Mouse (Mus musculus) frontal cortex, postnatal 10 days (tissue): Measurements from ENCODE around the gene Ube2ql1.

Experiments
- DNase-seq, 2 experiments: peaks; one replicate each; pipeline ENCODE4 v3.0.0; 2022; ENCODE audit warnings: low spot score in 2 of 2, mixed read lengths in 1 of 2

The Ube2ql1 gene

DNA sequence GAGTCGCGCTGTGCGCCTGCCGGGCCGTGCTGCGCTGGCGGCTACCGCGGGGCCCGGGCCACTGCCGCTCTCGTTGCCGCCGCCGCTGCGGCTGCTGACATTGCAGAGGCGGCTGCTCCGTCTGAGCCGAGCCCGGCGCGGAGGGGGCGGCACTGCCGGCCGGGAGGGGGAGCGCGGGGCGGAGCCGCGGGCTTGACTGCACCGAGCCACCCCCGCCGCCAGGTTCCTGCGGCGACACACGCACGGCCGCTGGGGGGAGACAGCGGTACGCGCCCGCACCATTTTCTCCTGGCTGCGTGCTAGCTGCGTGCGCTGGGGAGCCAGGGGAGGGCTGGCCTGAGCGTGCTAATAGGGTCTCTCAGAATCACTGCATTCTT is at the start of gene Ube2ql1:
TSS of gene Ube2ql1 (minus strand) at position 131 of the 377 bp plus-strand sequence.
- DNase-seq = peak; percentile 87 to 94

DNA sequence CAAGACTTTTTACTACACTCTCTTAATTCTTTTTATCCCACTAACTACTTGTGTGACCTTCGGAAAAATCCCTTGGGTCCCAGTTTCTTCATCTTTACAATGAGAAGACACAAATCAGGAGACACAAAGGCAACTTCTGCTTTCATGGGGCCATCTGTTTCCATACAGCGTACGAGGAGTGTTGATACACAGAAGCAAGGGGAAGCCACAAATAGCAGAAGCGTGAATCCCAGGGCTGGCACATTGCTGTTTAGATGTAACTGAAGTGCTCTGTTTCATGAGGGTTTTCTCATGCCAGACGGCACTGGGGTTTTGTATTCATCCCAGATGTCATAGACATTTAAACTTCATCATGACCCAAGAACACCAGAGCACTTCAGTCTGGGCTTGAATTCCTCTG is 49.0 kb upstream of the Ube2ql1 start:
- DNase-seq = no peak

DNA sequence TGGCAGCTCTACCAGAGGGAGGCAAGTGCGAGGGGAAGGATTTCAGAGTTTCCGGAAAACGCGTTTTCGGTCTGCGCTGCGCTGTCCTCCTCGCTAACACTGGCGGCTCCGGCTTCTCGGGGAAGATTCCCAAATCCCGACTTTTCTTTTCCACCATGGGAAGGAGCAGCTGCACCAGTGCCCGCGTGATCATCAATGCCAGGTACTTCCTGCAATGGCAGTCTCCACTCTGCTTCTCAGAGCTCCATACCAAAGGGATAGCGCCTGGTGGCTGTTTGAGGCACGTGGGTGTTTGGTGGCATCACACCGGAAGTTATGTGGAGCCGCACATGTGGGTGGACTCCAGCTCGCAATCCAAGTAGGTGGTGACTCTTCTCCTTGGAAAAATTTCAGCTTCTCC is 38.5 kb upstream of the Ube2ql1 start:
- peak; percentile 39 to 67 for DNase-seq

DNA sequence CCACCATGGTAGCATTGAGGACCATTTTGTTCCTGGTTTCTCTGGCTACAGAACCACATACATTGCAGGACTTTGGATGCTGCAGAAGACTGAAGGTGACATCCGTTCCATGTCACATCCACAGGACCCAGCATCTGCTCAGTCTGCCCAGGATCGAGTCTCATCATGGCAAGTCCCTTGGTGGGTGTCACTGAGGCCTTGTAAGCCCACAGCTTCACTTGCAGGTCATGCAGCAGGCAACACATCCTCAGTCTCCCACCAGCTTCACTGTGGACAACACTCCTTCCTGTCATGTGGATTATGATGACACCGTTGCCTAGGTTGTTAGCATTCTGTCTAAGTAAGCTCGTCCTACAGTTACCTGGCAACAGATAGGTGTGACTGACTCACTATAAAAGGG is 32.7 kb upstream of the Ube2ql1 start:
- no peak for DNase-seq

DNA sequence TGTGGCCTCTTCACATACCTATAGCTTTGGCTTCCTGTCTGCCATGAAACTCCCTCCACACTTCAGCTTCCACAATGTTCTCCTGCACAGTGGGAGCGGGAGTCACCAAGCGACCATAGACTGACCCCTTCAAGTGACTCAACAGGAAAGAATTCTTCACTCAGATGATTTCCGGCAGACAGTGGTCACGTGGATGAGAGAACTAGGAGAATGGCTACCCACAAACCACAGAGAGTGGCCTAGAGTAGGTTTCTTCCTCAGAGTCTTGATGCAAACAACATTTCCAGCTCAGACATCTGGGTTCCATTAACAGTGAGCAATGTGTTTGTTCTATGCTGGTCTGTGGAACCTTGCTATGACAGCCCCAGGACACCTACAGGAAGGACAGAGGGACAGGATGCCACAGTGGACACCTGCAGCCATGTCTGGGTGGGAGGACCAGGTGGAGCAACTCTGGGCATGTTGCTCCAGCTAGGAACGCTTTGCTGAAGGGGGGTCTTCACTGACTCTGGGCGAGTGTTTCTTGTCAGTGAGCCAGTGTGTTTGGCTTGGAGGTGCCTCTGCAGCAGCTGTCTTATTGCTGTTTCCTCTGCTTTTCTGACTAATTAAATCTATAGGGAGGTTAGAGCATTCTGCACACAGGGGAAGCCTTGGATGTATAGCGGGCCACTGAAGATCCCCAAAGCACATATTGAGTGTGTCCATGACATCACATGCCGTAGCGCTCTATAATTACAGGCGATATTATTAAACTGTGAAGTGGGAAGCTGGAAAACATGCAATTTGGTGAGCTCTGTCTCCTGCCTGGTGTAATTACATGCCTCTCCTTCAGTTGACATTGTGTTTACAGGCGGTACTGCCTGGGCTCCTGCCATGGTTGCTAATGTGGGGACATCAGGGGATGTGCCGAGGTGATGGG is 31.1 kb upstream of the Ube2ql1 start:
- no peak for DNase-seq

DNA sequence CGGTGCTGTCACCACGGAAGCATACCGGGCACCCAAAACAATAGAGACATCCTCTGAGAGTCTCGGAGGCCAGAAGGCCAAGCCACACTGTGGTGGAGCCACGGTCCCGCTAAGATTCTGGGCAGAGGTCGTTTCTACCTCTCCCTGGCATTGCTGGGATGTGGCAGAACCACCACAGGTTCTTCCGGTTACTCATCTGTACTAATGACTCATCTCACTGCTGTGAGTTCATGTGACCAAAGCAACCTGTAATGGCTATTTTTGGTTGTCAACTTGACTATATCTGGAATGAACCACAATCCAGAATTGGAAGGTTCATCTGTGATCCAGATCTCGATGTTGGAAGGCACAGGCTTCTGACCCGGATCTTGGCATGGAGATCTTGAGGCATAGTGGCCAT is 28.5 kb upstream of the Ube2ql1 start:
- no peak for DNase-seq

DNA sequence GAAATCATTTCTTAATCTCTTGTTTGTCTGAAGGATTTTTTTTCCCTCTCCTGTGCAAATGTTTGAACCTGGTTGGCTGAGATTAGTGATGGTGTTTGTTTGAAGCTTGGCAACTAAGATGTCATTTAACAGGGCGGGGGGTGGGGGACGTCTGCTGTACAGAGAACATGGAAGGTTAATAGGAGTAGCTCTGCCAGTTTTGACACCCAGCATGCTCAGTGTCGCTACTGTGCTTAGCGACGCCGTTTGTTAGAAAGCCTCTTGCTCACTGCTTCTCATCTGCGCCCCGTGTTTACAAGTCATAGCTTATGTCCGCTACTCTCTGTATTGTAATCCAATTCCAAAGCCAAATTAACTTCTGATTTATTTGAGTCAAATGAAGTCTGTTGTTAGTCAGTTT is 25.0 kb upstream of the Ube2ql1 start:
- DNase-seq = no peak

DNA sequence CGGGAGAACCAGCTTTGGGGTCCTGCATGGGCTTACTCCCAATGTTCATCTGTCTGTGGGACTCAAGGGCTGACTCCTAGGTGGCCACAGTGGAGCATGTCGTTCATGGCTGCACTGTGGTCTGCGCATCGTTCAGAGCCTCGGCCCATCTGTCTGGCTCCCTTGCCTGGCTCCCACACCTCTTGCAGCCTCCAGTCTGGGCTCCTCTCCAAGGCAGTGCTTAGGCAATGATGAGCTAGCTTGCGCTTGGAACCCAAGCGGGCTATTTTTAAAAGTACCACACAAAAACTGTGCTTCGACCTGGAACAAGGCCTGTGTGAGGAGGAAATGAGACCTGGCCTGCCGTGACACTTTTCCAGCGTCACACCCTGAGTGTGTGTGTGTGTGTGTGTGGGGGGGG is 21.7 kb upstream of the Ube2ql1 start:
- DNase-seq = peak; percentile 59 to 65

DNA sequence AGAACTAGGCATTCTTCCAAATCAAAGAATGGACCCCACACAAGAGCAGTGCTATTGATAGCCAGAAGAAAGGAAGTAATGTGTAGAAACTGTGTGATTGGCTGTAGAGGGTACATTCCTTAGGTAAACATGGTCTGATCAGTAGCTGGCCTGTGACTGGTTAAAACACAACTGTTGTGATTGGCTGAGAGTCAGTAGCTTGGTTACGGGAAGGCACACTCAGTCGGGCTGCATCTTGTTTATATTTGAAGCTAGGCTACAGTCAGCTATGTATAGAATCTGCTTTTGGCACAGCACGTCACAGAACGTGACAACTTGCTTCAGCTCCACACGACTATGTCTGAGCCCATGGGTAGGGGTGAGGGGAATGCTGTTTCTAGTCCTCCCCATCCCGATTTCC is 19.3 kb upstream of the Ube2ql1 start:
- peak; percentile 31 to 73 for DNase-seq

DNA sequence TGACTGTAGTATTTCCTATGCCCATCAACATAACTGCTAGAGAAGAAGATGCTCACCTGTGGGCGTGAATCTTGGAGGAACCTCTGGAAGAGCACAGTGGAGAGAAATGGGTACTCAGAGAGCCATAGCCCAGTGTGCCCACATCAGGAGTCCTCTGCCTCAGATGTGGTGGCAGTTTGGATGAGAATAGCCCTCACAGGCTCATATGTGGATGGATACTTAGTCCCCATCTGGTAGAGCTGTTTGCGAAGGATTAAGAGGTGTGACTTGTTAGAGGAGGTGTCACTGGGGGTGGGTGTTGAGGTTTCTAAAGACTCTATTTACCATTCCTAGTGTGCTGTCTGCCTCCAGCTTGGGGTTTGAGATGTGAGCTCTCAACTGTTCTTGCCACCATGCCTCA is 13.2 kb upstream of the Ube2ql1 start:
- DNase-seq = no peak

DNA sequence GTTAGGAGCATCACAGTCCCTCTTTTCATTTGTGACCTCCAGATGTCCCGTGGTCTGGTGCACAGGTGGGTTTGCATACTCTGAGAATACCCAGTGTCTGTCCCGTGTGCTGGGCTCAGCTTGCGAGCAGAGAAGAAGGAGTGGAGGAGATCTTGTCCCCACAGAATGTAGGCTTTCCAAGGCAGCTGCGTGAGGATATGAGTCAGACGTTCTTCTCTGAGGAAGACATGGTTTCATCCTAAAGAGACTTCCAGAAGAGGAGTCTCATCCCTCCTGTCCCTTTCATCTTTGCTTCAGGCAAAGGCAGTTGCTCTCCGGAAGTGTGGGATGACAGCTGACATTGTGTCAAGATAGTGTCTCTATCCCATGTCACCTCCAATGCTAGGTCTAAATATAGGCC is 11.8 kb upstream of the Ube2ql1 start:
- no peak for DNase-seq

DNA sequence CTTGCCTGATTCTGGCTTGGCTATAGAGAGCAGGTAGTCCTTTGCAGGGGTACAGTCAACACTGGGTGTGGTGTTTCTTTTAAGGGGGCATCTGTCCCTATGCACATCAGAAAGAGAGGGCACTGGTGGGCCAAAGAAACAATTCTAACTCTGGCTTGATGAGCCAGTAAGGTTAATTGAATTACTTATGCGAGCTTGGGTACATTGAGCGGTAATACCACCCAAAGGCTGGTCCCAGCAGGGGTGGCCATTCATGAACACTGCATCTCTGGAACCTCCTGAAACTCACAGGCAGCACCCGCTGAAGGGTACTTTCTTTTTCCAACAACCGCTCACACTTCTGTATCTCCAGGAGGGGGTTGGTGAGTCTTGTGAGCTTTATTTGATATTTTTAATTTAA is 9.1 kb upstream of the Ube2ql1 start:
- DNase-seq = no peak

DNA sequence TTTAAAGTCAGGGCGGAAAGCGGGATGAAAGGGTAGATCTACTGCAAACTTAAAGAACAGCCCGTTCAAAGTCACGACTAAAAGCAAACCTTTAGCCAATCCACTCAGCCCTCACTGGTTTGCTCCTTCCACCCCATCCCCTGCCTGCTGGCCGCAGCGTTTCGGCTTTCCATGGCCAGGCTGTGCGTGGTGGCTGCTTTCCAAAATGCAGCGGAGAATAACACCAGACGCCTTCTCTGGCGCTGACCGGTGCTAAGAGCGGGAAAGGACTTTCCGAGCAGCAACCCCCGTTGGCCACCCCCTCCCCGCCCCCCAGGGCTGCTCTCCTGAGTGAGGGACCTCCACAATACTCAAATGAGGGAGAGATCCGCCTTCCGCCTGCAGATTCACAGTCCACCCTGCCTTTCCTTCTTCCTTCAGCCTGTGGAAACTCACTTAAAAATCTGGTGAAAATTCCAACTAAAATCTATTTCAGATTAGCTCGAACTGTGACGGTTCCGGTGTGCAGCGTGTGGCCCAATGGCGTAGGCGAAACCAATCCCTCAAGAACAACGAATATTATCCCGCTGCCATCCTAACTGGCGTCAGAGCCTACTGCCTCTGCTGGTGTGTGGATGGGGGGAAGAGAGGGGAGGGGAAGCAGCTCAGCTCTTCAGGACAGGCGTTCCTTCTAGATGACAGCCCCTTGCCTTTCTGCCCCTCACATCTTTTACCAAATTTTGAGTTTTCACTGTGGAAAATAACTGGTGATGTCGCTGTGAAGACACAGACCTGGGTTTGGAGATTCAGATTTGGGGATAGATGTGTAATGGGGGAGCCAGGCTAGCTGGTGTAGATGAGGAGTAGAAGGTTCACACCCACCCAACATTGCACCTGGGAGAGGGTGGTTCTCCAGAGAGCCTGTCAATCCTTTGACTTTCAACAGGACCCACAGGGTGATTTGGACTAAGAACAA is 919 bp upstream of the Ube2ql1 start:
- DNase-seq = peak in 1 of 2 experiments; percentile 66

DNA sequence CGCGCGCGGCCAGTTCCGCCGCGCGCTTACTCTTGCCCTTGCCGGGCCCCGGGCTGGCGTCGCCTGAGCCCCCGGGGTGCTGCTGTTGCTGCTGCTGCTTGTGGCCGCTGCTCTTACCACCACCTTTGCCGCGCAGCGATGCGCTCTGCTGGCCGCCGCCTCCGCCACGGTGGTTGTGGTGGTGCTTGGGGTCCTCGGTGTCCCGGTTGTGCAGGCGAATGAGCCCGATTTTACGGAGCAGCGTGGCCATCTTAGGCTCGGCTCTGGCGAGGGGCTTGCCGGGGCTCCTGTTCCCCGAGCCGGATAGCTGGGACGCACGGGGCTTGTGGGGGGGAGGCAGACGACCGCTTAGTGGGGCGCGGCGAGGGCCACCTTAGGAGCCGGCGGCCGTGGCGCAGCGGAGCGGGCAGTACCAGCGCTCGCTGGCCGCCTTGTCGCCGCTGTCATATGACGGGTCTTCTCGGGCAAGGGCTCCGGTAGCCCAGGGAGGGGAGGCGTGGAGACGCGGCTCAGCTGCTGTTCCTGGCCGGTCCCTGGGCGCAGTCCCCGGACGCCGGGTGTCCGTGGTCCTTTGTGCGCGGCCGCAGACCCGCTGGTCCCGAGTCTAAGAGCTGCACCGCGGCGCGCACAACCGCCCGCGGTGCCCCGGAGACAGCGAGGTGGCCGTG is 464 bp downstream of the Ube2ql1 start:
- peak in 1 of 2 experiments; percentile 60 for DNase-seq

DNA sequence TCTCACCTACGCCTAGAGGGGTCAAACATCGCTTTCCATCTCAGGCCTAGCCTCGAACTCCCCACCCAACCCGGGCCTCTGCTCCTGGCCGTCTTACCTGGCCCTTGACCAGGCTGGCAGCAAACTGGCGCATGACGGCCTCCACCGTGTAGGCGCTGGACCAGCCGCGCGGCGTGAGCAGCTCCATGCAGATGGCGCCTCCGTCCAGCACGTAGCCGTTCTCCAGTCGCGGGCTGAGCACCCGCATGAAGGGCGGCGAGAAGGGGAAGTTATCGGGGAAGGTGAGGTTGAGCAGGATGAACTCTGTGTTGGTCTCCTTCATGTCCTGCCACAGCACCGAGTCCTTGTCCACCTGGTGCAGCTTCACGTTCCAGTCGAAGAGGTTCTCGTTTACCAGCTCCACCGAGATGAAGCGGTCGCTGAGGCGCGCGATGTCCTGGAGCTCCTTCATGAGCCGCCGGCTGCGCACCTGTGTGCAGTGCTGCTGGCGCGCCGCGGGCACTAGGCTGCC is 1.2 kb downstream of the Ube2ql1 start:
- peak in 1 of 2 experiments; percentile 52 for DNase-seq

DNA sequence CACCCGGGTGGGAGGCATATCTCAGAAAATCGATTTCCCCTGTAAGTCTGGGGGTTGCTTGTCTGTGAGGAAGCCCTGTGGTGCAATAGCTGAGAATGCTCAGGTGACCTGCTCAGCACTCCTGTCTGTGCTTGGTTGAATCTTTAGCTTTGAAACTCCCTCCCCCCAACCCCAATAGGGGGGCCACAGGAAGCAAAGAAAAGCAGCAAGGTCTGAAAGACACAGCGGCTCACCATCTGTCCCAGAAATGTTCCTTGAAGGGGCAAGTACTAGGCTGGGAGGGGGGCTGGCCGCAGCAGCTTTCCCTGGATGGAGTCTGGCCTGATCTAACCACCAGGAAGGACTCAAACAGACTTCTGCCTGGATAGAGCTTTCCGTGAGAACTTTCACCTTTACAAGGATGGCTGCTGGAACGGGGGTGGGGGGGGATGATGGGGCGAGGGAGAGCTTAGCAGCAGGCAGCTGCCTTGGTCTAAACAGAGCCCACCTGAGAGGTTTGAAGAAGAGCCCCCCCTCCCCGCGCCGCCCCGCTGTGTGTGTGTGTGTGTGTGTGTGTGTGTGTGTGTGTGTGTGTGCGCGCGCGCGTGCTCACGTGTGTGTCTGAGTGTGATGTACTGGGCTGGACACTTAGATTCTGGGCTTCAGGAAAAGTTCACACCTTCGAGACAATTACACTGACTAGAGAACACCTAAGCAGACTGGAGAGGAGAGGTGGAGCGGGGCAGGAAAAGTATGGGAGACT is 2.1 kb downstream of the Ube2ql1 start:
- DNase-seq = no peak

DNA sequence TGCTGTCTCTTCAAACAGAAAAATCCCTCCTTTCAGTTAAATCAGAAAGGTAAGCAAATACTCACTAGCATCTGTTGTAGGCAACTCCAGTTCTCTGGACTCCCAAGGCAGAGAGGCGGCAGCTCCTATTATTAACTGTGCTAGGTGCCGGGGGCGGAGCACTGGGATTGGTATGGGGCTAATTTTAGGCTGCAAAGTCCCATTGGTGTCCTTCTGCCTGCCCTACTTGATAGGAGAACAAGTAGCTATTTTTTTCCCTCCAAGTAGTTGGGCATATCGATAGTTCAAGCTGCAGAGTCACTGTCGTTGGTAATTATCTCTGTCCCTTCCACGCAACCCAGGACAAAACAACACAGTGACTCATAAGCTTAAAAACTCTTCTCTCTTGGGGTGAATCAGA is 7.1 kb downstream of the Ube2ql1 start:
- DNase-seq = no peak

DNA sequence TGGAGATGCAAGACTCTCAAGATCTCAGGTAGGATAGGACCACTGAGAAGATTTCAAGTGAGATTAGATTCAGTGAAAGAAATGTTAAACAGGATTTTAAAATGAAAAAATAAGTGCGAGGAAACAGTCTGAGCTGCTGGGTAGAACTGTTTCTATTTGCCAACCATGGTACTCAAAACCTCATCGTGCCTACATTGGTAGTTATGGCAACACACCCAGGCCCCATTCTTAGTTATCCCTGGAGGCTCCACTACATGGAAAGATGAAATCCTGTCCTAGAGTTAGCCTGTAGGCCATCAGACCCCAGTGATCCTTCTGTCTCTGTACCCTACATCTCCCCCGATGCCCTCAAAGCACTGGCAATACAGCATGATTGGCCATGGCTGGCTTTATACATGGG is 14.3 kb downstream of the Ube2ql1 start:
- no peak for DNase-seq

DNA sequence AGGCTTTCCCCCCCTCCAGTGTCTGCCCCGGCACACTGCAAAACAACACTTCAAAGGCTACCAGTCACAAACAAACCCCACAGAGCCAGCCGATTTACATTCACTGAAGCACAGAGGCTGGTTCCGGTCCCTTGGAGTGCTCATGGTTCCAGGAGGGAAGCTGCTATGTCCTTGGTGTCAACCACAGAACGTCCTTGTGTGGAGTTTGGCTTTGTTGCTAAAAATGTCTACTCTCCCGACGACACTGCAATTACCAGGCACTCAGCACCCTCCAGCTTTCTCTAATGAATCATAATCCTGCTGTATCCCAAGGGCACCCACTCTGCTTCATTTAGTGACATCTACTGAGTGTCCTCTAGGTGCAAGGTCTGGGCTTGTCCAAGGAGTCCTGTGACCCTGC is 18.5 kb downstream of the Ube2ql1 start:
- DNase-seq = no peak

DNA sequence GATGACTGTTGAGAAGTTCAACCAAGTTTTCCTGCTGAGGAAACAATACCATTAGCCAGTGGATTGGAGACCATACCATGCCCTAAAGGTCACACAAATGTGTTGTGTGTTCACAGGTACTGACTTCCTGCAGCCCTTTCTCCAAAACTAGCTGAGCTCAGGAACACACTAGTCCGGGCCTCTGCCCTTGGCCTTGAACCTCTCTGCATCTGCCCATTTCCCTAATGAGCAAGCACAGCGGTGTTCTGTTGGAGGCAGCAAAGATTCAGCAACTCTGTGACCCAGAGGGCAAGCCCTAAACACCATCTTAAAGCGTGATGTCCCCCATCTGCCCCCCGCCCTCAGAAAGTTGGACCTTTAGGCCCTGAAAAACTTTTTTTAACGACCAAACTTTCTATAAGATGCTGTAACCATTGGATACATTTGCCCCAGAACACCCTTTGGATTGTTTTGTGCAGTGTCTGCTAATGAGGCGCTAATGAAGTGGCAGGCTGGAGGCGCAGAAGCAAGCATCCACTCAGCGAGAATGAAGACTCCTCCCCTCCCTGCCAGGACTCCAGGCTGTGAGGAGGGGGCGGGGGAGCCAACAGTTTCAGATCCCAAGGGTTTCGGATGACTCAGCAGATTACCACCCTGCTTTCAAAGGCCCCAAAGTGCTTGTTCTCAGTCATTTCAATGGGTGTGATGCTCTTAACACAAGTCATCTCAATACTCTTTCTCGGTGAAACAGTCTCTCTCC is 21.7 kb downstream of the Ube2ql1 start:
- no peak for DNase-seq
